Mouse (Mus musculus) layer of hippocampus, postnatal 25 days (tissue): ENCODE data around the gene Gng4. TPM values are rescaled to one million over a fixed set of nuclear protein-coding genes. Genes with fewer than 3 reads are reported as not detected.
A peak's percentile ranks its signal among the peaks of the same experiment; 100 is the strongest.
"Not testable (repeated sequence)": the region's sequence is repeated elsewhere in the genome, so short reads cannot be mapped to it uniquely, and the experiment has no call there.

Experiments
- DNase-seq, 2 experiments: peaks; one replicate each; pipeline ENCODE4 v3.0.0; 2022; ENCODE audit warnings: mixed read lengths in 2 of 2, low spot score in 1 of 2; ENCODE audit errors: extremely low spot score in 1 of 2
- total RNA-seq, 2 experiments: library from RNA; stranded (reverse); gene quantifications; 2 replicates each; pipeline ENCODE4 v1.2.3; 2021

Gene Gng4
- 10 to 100 TPM; 24.6 to 25.5 TPM for total RNA-seq

DNA sequence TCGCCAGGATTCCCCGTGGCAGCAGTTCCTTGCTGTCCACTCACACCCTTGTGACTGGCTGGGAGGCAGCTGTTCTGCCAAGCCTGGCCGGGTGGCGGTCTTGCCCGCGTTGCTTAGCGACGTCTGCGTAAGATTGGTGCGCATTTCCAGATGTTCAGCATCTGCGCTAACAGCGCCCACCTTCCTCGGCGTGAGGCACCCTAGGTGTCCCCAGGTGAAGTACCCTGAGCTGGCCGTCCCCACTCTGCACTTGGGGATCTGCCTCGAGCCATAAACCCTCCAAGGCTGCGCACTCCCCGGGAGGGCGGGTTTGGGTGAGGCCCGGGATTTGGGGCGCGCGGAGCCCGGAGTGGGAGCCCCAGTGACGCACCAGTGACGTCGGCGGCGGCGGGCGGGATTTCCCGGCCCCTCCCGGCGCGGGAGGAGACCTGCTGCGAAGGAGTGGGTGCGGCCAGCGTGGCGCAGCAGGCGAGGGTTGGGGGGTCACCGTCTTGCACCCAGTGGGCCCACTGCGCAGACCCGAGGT, at the start of gene Gng4:
Gng4 (plus strand) TSS at position 166 of the 526 bp plus-strand sequence.
- DNase-seq = peak; percentile 66 to 73

DNA sequence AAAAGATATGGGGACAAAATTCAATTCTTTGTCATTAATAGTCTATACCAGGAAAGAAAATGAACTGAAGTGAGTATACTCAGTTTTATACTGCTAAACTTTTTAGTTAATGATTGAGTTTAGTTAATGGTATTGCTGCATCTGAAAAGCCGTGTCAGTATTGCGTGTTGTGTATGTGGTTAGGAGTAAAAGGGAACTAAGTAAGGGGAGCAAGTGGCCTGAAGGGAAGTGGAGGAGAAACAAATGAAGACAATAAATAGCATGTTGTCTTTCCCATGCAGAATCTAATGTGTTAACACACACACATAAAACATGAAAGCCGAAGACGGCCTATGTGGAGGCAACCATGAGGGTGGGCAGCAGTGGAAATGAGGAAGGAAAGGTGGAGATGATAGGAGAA, 44.6 kb upstream of the Gng4 start:
- no peak for DNase-seq

DNA sequence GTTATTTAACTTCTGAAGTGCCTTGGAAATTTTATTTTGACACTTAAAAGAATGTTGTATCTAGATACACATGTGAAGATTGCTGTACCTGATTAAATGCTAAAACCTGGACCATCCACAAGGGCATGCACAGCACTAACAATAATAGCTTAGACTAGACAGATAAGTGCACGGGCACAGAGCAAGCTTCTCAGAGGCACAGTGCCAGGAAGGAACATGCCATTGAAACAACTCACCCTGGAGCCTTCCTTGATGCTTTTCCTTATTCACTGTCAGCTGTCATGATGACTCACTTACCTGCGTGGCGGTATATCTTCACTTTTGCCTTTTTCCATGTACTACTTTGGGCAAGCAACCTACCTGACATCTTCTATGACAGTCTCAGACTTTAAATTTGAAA, 37.9 kb upstream of the Gng4 start:
- no peak for DNase-seq

DNA sequence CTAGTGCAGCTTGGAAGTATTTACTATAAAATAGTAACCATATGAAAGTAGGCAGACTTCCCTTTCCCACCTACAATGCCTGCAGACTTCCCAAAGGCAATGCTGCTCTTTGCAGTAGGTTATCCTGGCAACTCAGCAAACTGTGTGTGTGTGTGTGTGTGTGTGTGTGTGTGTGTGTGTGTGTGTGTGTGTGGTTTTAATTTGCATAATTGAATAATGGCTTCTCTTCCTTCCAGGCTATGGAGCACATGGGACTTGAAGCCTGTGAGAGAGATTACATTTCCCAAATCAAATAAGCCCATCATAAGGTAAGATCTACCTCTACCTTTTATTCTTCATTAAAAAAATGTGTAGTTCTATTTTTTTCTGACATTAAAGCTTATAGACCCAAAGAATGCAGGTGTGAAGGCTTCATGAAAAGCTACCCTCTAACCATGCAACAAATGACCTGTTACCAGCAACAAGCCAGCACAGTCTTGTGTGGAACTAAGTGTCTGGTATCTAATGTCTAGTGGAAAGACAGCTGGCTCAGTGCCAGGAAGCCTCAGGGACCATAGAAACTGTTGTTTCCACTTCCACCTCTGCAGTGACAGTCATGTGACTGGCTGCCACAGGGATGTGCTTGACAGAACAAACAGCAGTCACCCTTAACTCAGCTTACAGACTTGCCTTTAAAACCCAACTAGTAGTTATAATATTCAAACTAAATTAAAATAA, 7.9 kb upstream of the Gng4 start:
- DNase-seq = peak in 1 of 2 experiments; percentile 38

DNA sequence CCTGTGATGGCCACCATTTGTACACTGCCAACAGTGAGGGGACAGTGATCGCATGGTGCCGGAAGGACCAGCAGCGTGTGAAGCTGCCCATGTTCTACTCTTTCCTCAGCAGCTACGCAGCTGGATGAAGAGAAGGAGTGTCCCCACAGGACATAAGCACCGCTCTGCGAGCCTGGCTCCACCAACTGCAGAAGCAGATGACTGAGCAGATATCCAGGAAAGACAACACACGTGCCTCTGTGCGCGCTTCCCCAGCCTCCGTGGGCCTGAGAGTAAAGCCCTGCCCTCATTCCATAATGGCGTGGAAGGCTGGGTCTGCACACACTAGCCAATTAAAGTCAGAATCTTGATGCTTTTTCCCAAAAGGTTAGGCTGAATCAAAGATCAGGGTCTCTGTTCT, 6.8 kb upstream of the Gng4 start:
- DNase-seq = no peak

DNA sequence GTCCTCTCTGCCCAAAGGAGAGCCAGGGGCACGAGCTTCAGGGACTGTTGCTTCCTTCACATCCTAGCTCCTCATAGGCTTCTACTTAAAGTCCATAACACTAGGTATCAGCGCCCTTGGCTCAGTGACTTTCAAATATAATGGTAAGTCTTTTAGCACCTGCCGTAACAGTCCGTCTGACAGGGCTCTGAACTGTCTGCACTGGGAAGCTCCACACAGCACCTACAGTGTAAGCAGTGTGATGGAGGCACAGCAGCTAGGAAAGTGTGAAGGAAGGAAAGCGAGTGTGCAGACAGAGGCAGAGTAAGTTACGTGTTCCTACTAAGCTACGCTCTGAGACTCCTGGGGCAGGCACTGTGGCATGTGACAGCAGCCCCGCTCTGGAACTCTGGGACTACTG, 6.2 kb upstream of the Gng4 start:
- no peak for DNase-seq

DNA sequence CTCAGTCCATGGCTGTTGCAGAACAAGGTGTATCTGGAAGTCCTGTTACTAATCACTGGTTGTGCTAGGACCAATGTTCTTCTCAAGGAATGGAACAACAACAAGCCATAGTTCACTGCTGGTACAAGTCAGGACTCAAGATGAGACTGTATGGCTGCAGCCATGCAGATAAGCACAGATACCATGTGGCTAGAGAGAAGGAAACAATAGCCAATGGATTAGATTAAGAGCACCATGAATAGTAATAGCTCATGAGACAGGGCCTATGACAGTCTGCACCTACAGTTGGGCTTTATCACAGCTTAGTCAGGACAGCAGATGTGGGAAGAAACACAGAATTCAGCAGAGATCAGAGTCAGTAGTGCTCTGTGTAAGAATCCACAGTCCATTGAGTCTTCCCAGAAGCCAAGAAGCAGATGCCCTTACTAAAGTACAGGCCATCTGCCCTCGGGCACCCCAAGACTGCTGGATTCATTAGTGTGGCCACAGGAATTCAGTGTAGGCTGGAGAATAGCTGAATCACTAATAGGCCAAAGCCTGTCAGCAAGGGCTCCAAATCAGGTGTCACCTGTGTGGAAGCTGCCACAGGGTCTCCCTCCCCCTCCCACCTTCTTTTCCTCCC, 4.9 kb upstream of the Gng4 start:
- DNase-seq = no peak

DNA sequence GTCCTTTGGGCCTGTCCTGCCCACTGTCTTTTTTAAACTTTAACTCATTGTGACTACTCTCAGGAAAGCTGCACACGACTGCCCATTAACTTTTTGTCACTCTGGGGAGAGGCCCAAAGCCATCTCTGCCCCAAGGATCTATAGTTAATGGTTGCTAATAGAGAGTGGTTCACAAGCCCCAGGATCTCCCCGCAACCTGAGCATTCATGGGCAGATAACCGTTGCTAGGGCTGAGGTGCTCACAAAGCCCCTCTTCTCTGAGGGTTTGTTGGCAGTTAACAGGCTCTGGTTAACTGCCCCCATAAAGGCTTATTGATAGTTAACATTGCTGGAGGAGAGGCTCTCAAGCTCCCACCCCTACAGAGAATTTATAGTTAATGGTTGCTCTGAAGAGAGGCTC, 3.6 kb upstream of the Gng4 start:
- no peak for DNase-seq

DNA sequence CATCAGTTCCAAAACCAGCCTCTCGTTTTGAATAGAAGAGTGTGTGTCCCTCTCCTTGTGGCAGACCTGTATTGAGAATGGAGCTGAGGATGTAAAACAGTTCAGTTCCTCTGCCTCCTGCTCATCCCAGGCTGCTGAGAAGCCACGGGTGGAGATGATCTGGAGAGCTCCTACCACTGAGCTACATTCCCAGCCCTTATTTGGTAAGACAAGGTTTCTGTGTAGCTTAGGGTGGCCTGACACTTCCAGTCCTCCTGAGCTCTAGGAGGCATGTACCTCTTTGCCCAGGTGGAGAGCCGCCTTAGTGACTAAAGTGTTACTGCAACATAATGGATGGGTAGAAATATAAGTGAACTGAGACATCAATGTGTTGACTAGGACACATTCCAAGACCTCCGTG, 2.8 kb upstream of the Gng4 start:
- DNase-seq = no peak

DNA sequence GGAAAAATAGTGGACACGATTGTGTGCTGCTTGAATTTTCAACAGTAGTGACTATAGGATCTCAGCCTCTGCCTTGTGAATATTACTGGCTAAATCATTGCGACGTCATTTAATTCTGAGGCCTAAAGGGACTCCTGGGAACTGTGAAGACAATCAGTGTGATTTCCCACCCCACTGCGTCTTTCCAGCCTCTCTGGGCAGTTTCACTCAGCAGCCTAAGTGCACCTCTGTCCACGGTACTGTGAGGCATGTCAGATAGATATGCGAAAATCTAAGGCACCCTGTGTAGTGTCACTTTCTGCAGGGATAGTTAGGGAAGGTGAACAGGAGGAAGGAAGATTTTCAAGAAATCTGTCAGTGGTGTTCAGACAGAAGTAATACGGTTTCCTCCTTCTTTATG, 563 bp upstream of the Gng4 start:
- no peak for DNase-seq

DNA sequence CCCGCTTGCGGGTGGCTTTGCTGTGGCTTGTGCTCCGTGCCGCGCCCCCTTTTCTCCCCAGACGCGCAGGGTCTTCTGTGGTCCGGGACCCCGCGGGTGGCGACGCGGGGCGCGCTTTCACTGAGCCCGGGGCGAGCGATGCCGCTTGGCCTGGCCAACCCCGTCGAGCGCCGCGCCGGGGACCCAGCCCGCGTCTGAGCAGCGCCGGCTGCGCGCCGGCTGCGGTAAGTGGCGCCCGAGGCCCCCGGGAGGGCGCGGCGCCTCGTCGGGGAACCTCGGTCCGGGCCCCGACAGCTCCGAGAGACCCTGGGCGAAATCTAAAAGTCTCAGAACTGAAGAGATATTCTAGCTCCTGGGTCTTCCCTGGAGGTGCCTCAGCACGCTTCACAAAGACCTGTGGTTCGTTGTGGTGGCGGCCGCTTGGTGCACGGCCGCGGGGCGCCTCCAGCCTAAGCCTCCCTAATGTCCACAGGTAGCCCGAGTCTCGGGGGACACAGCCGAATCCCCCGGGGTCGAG, 619 bp downstream of the Gng4 start:
- DNase-seq = peak in 1 of 2 experiments; percentile 21

DNA sequence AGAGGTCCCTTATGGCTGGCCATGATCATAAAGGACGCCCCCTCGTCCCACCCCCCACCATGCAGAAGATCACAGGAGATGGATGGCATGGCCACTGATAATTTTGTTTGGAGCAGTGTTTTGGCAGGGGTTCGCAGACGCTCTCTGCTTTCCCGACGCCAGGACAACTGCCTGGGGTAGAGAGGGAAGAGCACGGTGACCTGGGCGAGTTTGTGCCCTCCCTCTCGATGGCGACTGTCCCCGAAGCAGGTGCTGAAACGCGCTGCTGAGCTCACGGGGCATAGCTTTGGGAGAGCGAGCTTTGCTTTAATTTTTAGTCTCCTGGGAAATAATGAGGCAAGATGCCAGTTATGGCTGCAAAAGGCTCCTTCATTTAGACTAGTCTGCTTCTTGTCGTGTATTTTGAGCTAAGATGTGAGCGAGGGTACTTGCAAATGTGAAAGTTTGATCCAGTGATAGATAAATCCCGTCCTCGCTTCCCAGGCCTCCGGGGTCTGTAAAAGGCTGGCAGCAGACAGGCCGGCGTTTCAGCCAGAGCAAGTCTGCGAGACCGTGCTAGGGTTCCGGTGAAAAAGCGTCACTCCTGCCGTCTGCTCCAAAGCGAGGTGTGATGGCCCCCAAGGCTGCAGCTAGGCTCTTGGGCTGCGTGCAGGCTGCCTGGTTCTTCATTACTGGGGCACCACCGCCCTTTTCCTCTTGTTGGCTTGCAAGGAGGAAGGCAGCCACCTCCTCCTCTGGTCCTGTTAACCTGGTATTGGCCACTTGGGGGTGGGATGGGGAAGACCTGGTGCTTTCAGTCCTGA, 1.3 kb downstream of the Gng4 start:
- DNase-seq = peak in 1 of 2 experiments; percentile 19

DNA sequence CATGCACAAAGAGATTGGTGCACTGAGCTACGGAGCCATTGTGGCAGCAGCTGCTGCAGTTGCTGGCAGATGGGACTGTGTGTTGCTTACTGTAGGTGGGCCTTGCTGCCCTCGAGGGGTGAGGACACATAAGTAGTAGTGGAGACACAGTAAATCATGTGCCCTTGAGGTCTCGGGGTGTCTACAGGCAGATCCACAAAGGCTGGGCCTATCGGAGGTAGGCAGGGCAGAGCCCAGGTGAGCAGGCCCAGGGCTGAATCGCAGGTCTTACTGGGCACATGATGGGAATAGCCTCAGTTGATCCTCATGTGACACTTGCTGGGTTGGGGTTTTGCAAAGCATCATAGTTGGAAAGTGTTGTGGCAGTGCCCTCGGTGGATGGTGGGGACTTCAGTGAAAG, 3.1 kb downstream of the Gng4 start:
- no peak for DNase-seq

DNA sequence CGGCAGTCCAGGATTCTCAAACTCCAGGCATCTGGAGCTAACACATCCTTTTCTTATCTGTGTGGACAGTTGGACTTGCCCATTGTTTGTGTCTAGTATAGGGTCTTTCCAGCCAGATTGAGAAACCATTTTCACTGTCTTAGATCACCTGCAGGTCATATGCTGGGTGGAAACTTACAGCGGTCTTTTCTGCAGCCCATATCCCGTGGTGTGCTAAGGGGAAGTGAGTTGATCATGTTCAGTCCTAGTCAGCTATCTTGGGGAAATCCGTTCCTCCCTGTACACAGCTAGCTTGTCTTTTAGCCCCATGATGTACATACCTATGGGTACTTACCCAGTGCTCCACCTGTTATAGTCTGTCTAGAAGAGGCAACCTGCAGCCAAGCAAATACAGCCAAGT, 4.2 kb downstream of the Gng4 start:
- DNase-seq = no peak

DNA sequence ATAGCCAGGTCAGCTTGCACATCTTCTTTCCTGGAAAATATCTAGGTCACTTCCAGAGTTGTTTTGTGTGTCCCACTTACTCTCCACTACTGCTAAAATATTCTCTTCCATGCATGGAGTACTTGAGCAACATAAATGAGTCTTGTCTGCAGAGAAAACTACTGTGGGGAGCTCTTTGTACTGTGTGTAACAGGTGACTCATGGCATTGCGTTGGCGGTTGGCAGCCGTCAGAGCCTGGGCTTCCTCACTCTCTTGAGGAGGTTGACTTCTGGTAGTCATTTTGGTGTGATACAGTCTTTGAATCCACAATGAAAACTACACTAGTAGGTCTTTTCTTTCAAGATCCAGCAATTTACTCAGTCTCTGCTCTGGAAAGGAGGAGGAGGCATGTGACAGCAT, 8.1 kb downstream of the Gng4 start:
- DNase-seq = no peak

DNA sequence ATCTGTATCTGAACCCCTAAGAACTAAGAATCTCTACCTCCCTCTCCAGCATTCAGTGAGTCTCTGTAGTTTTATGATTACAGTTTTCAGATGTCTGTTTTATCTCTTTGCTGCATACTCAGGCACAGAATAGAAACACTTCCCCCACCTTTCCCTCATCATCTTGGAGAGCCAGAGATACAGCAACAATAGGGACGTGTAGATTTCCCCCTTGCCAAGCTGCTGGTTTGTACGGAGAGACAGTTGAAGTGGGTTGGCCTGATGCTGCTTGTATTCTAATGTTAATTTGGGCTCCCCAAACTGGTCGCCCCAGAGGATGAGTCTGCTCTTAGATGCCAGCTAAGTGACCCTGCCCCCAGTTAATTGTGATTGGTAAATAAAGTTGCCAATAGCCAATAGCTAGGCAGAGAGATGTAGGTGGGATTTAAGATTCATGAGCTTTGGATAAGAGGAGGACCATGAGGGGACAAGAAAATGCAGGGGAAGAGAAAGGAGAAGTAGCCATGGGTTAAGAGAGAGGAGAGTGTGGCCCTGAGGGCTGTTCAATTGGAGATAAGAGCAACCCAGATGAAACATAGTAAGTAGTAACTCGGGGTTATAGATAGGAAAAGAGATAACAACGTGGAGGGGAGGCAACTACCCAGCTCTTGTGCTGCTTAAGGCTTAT, 11.4 kb downstream of the Gng4 start:
- DNase-seq = no peak

DNA sequence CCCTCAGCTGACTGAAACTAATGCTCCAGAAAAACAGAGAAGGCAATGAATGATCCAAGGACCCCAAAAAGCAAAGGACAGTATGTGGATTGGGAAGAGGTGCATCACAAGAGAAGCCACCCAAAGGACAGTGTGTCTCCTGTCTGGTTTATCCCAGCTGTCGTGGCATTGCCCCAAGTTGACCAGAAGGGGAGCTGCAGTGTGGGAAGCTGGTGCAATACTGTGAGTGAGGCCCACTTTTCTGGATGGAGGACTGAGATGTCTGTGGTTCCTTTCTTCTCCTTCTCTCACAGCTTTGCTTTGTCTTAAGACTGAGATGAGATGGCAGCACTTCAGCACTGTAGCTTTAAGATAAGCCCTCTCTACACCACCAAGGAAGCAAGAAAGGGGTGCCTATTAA, 12.2 kb downstream of the Gng4 start:
- no peak for DNase-seq

DNA sequence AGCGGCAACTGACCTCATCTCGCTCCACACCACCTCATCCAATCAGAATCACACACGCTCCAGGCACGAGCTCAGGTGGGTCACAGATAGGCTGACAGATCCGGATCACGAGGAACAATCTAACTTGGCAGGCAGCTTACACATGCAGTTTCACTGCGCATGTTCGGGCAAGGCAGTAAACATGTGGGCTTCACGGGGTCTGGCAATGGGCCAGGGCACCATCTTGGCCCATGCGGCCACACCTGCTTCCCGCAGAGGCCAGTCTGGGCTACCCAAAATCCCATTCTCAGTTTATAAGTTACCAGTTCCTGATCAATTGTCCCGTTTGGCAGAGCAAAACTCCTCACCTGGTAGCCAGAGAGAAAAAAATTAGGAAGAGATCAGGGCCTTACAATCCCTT, 14.0 kb downstream of the Gng4 start:
- DNase-seq = not testable (repeated sequence)

DNA sequence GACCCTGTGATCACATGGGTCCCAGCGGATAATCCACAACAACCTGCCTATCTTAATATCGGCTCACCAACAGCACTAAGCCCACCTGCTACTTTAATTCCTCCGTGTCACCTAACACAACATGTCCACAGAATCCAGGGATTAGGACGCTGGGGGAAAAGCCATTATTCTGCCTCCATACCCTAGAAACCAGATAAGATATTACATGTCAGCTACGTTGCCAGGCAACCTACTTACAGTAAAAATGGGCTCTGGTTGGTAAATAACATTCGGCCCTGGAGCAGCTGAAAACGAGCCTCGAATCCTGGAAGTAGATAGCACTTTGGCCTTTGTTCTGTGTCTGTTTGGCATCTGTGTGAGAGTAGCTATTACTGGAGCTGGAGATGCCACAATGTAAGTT, 14.9 kb downstream of the Gng4 start:
- DNase-seq = no peak

DNA sequence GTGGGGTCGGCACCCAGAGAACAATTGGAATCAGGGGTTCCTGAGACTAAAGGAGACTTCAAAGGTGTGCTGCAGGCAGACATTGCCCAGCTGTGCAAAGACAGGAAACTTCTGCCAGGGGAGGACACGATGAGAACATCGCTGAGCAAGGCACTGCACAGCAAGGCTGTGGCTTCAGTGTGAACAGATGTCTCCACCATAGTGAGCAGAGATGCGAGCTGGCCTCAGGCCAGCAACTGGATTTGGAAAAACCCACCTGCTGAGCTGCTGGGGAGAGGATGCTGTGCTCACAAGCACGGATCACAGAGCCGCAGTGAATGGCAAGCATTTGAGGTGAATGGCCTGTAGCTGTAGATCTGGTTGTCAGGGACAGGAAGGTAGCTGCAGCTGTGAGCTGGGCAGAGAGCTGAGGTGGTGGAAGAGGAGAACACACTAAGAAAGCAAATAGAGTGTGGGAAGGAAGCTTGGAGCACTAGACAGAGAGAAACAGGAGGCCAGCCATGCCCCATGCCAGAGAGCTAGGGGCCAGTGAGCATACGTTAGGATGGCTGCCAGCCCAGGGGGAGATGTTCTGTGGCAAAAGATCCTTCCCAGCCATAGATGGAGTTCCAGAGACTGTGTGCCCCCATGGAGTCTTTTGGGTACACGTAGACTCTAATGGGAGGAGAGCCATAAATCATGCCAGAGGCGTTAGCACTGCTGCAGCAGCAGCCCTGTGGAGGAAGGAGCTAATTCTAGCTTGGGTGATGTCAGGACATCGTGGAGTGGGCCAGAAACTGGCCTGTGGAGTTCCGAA, 24.7 kb downstream of the Gng4 start:
- peak in 1 of 2 experiments; percentile 6 for DNase-seq
